Mouse (Mus musculus): ENCODE data around the gene Cks1b. TPM values are rescaled to one million over a fixed set of nuclear protein-coding genes. Genes with fewer than 3 reads are reported as not detected.
A peak's percentile ranks its signal among the peaks of the same experiment; 100 is the strongest.

The Cks1b gene
- polyA plus RNA-seq, 1 experiment from 2014 or later = 480 TPM

GRCm38 (mm10) chr3:89385451-89385850 lies 32.7 kb downstream of the Cks1b start:
- Histone ChIP-seq H3K4me2 (replicated peaks) (no peak overlapping the region), H3K36me3 (no peaks in the 10 kb centered on the region), H3K4me3 (no peak overlapping the region), H3K9ac (no peak overlapping the region), H3K4me1 (peaks cover 26% of the 10 kb centered on the region), H3K27me3 (no peaks in the 10 kb centered on the region; the same call in 1 of the 2 replicates), H3K9me3 (no peaks in the 10 kb centered on the region), H3K27ac (0 out of 2 replicates have a peak overlapping the region, but pooled peaks have one; percentile 36)
- WGBS = 25% methylated on average over 11 of the region's 11 CpGs
- ATAC-seq (ENCODE audit: insufficient number of reproducible peaks, insufficient read depth, low FRiP score, low TSS enrichment) = no peak

- H3K4me1 ChIP-seq = peaks cover 21% of the 10 kb centered on the region
- H3K4me2 ChIP-seq (replicated peaks) = no peak overlapping the region
- 0 out of 2 replicates have a peak overlapping the region, but pooled peaks have one; percentile 16 for H3K9ac ChIP-seq
- no peaks in the 10 kb centered on the region for H3K27me3 ChIP-seq
- H3K4me3 ChIP-seq = no peak overlapping the region
- H3K27ac ChIP-seq = no peak overlapping the region
- WGBS = 56% methylated on average over 11 of the region's 12 CpGs
- no peaks in the 10 kb centered on the region for H3K9me3 ChIP-seq
- no peaks in the 10 kb centered on the region for H3K36me3 ChIP-seq
- no peak for ATAC-seq (ENCODE audit: insufficient number of reproducible peaks, insufficient read depth, low FRiP score, low TSS enrichment)
These were observed 33.7 kb downstream of the Cks1b start for GRCm38 (mm10) chr3:89384331-89385076.

- Histone ChIP-seq H3K36me3 (no peaks in the 10 kb centered on the region), H3K27ac (no peak overlapping the region), H3K4me3 (no peak overlapping the region), H3K27me3 (no peaks in the 10 kb centered on the region), H3K4me1 (peaks cover 25% of the 10 kb centered on the region), H3K9ac (no peak overlapping the region), H3K9me3 (no peaks in the 10 kb centered on the region), H3K4me2 (replicated peaks) (no peak overlapping the region)
- ATAC-seq (ENCODE audit: insufficient number of reproducible peaks, insufficient read depth, low FRiP score, low TSS enrichment) = no peak
- 84% methylated on average over 5 of the region's 5 CpGs for WGBS
These were observed 34.4 kb downstream of the Cks1b start for GRCm38 (mm10) chr3:89383651-89384255.

GRCm38 (mm10) chr3:89382950-89383349 lies 35.2 kb downstream of the Cks1b start:
- Histone ChIP-seq H3K4me1 (peaks cover 31% of the 10 kb centered on the region), H3K9ac (no peak overlapping the region), H3K27me3 (no peaks in the 10 kb centered on the region), H3K9me3 (no peaks in the 10 kb centered on the region), H3K4me2 (replicated peaks) (no peak overlapping the region), H3K27ac (no peak overlapping the region), H3K36me3 (no peaks in the 10 kb centered on the region), H3K4me3 (no peak overlapping the region)
- no peak for ATAC-seq (ENCODE audit: insufficient number of reproducible peaks, insufficient read depth, low FRiP score, low TSS enrichment)
- WGBS = 70% methylated on average over 5 of the region's 5 CpGs

GRCm38 (mm10) chr3:89382033-89382882 lies 35.9 kb downstream of the Cks1b start:
- H3K4me3 ChIP-seq = no peak overlapping the region
- no peaks in the 10 kb centered on the region for H3K27me3 ChIP-seq
- ATAC-seq (ENCODE audit: insufficient number of reproducible peaks, insufficient read depth, low FRiP score, low TSS enrichment) = no peak
- no peak overlapping the region for H3K9ac ChIP-seq
- WGBS = 89% methylated on average over 9 of the region's 9 CpGs
- H3K4me2 ChIP-seq (replicated peaks) = no peak overlapping the region
- no peaks in the 10 kb centered on the region for H3K9me3 ChIP-seq
- H3K36me3 ChIP-seq = no peaks in the 10 kb centered on the region
- no peak overlapping the region for H3K27ac ChIP-seq
- H3K4me1 ChIP-seq = peaks cover 30% of the 10 kb centered on the region

GRCm38 (mm10) chr3:89381233-89381632 lies 37.0 kb downstream of the Cks1b start:
- WGBS = 85% methylated on average over 11 of the region's 11 CpGs

GRCm38 (mm10) chr3:89380711-89381110 lies 37.5 kb downstream of the Cks1b start:
- ATAC-seq (ENCODE audit: insufficient number of reproducible peaks, insufficient read depth, low FRiP score, low TSS enrichment) = no peak
- Histone ChIP-seq H3K9me3 (no peaks in the 10 kb centered on the region), H3K36me3 (no peaks in the 10 kb centered on the region), H3K4me2 (replicated peaks) (no peak overlapping the region), H3K27me3 (no peaks in the 10 kb centered on the region), H3K9ac (no peak overlapping the region), H3K4me3 (no peak overlapping the region), H3K4me1 (peaks cover 20% of the 10 kb centered on the region), H3K27ac (no peak overlapping the region)
- WGBS = 94% methylated on average over 18 of the region's 18 CpGs

More at GRCm38 (mm10) chr3:89381233-89381632, 37.0 kb downstream of the Cks1b start:
- no peak overlapping the region for H3K4me2 ChIP-seq (replicated peaks)
- H3K9ac ChIP-seq = no peak overlapping the region
- H3K9me3 ChIP-seq = no peaks in the 10 kb centered on the region
- H3K27ac ChIP-seq = no peak overlapping the region
- H3K4me1 ChIP-seq = peaks cover 20% of the 10 kb centered on the region
- H3K27me3 ChIP-seq = no peaks in the 10 kb centered on the region
- no peak for ATAC-seq (ENCODE audit: insufficient number of reproducible peaks, insufficient read depth, low FRiP score, low TSS enrichment)
- H3K36me3 ChIP-seq = no peaks in the 10 kb centered on the region
- no peak overlapping the region for H3K4me3 ChIP-seq

GRCm38 (mm10) chr3:89380291-89380690 lies 37.9 kb downstream of the Cks1b start:
- no peak for ATAC-seq (ENCODE audit: insufficient number of reproducible peaks, insufficient read depth, low FRiP score, low TSS enrichment)

GRCm38 (mm10) chr3:89379388-89380131 lies 38.6 kb downstream of the Cks1b start:
- no peak for ATAC-seq (ENCODE audit: insufficient number of reproducible peaks, insufficient read depth, low FRiP score, low TSS enrichment)
- 87% methylated on average over 31 of the region's 31 CpGs for WGBS
- no peak overlapping the region for H3K4me3 ChIP-seq

More at GRCm38 (mm10) chr3:89380291-89380690, 37.9 kb downstream of the Cks1b start:
- WGBS = 94% methylated on average over 14 of the region's 14 CpGs
- Histone ChIP-seq H3K4me2 (replicated peaks) (no peak overlapping the region), H3K27me3 (no peaks in the 10 kb centered on the region), H3K4me1 (peaks cover 20% of the 10 kb centered on the region), H3K9ac (no peak overlapping the region), H3K4me3 (no peak overlapping the region), H3K9me3 (no peaks in the 10 kb centered on the region), H3K27ac (no peak overlapping the region), H3K36me3 (no peaks in the 10 kb centered on the region)

GRCm38 (mm10) chr3:89378394-89379067 lies 39.7 kb downstream of the Cks1b start:
- H3K4me2 ChIP-seq (replicated peaks) = peak overlapping the region; percentile 78
- peak; percentile 87 for ATAC-seq (ENCODE audit: insufficient number of reproducible peaks, insufficient read depth, low FRiP score, low TSS enrichment)
- no peaks in the 10 kb centered on the region for H3K9me3 ChIP-seq
- H3K27me3 ChIP-seq = no peaks in the 10 kb centered on the region
- peak overlapping the region; percentile 26; the same call in 1 of the 2 replicates for H3K27ac ChIP-seq
- H3K4me1 ChIP-seq = peaks cover 13% of the 10 kb centered on the region
- H3K9ac ChIP-seq = peak overlapping the region; percentile 57
- peak overlapping the region; percentile 54 for H3K4me3 ChIP-seq
- 2% methylated on average over 28 of the region's 29 CpGs for WGBS
- no peaks in the 10 kb centered on the region for H3K36me3 ChIP-seq

More at GRCm38 (mm10) chr3:89379388-89380131, 38.6 kb downstream of the Cks1b start:
- Histone ChIP-seq H3K27me3 (no peaks in the 10 kb centered on the region), H3K9ac (no peak overlapping the region), H3K4me2 (replicated peaks) (no peak overlapping the region), H3K4me1 (peaks cover 13% of the 10 kb centered on the region), H3K27ac (no peak overlapping the region), H3K36me3 (no peaks in the 10 kb centered on the region), H3K9me3 (no peaks in the 10 kb centered on the region)

All from embryonic facial prominence, embryonic 12.5 days (tissue).